ENCODE assay signal across 8 mouse cellular contexts in the genomic region with DNA sequence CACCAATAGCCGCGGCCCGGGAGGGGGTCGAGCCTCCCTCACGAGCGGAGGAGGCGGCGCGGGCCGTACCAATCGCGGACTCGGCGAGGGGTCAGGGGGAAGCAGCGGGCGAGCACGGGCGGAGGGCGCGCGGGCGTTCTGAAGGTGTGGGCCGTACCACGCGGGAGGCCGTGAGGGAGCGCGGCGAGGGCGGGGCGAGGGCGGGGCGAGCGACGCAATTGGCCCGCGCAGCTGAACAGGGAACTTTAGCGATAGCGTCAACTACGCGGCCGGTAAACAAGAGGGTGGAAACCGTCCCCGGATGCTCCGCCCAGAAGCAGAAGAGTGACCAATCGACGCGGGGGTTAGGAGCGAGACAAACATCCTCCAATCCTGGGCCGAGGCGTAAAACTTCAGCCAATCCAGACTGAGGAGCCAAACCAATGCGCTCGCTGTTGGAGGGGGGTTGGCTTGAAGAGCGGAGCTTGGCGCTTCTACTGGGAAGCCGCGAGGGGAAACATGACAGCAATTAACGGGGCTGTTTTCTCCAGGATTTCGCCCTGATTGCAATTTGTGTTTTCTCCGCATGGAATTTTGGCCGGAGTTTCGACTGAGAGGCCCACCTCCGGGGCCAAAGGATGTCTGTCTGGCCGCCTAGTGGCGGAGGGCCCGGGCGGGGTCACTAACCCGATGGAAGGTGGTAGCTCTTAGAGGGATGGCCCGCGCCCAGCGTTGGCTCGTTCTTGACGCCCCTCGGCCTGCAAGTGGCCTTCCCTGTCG. TPM values are rescaled to one million over a fixed set of nuclear protein-coding genes. Genes with fewer than 3 reads are reported as not detected.
DNase-seq lines count a peak whose midpoint lies in the region; ATAC-seq lines count a peak whose summit lies in the region.

Rmnd5a (minus strand) TSS at position 146 of the 759 bp plus-strand sequence.

- ATAC-seq in inflammation-experienced regulatory T-cells, adult 6 months: peak; percentile 93
- ATAC-seq in megakaryocyte-erythroid progenitor cell, adult 5-6 weeks (replicated peaks; ENCODE audit: low FRiP score, low TSS enrichment, poor library complexity, severe bottlenecking): peak; percentile 93

- intact Hi-C loops in gastrocnemius, postnatal 14 days (cut with DNase I; ENCODE audit: low total_unique reads): no loop called here
- intact Hi-C loops in left cerebral cortex, postnatal 10 days (cut with DNase I): loop anchor here (1.0 kb wide), 1 partner anchor 54 kb away; no protein-coding TSS in a partner anchor

- DNase-seq in adrenal gland, adult (ENCODE audit: inconsistent age in 2 of 2, low spot score in 1 of 2): peak; percentile 99 to 100
- peak; percentile 99 for DNase-seq in embryo, embryonic 10.5 days (ENCODE audit: low spot score)
- DNase-seq in gastrocnemius, postnatal 14 days: peak; percentile 100
- peak; percentile 99 to 100 for DNase-seq in left cerebral cortex, postnatal 10 days (ENCODE audit: extremely low spot score in 1 of 2, low spot score in 2 of 2)
- DNase-seq in right cerebral cortex, postnatal 25 days: peak; percentile 98
- DNase-seq in urinary bladder, postnatal 4 days (ENCODE audit: low spot score in 2 of 2): peak; percentile 98 to 99

RNA-seq across cellular contexts. Expression of gene Rmnd5a, which starts in this region (rescaled TPM):
- 10 to 100 TPM; 58.8 to 64.5 TPM for total RNA-seq in gastrocnemius, postnatal 14 days (2021)
- 10 to 100 TPM; 12.3 to 17.7 (median 13.4) TPM for polyA plus RNA-seq in inflammation-experienced regulatory T-cells, adult 6 months (2017; shearing (Covaris generic))
- 10 to 100 TPM; 74.8 to 76.3 TPM for total RNA-seq in left cerebral cortex, postnatal 10 days (2021)
- total RNA-seq in megakaryocyte-erythroid progenitor cell, adult 5-6 weeks (2014; fragmentation: Nextera tagmentation): 31.3 and 40.0 TPM in 2 replicates
- 42.5 and 99.0 TPM in 2 replicates for total RNA-seq in megakaryocyte-erythroid progenitor cell, adult 5-6 weeks (2017)

Comparison
In these comparisons a context has a peak if more than half of its experiments do, and no peak if none do; other contexts are left out.
1. Peak in every context shown above with its lines: DNase-seq and ATAC-seq.